Mouse (Mus musculus): ENCODE data around the gene Apoc3.

Gene Apoc3

GRCm38 (mm10) chr9:46235596-46235648 is at the start of gene Apoc3:
TSS of gene Apoc3 (minus strand) at chr9:46235636.
- DNase-seq (ENCODE audit: low read depth) = no peak

- DNase-seq (ENCODE audit: low read depth) = peak; percentile 89
Measured at GRCm38 (mm10) chr9:46282631-46283436, 47.4 kb upstream of the Apoc3 start, which contains the start of gene Bud13. TSS of gene Bud13 (plus strand) at chr9:46283008.

GRCm38 (mm10) chr9:46274494-46274893 is 39.1 kb upstream of the Apoc3 start:
- no peak for DNase-seq (ENCODE audit: low read depth)

DNA sequence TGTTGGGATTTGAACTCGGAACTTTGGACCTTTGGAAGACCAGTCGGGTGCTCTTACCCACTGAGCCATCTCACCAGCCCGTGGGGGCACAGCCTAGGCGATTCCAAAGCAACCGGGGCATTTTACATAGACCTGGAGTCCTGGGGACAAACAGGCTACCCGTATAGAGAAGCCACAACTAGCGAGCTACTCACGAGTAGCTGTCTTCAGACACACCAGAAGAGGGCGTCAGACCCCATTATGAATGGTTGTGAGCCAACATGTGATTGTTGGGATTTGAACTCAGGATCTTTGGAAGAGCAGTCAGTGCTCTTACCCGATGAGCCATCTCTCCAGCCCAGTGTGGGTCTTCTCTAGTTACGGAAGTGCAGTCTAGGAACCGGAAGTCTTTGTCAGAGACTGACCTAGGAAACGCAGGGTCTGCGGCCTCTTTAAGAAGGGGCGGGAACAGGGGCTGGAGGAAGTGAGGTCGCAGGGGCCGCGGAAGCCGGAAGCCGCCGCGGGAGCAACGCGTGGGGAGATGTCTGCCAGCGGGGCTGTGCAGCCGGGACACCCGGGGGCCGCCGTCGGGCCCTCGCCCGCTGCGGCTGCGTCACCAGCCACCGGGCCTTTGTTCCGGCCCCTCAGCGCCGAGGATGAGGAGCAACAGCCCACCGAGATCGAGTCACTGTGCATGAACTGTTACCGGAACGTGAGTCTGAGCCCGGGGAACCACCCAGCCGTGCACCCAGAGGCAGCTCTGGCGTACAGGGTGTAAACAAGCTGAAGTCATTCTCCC is 37.4 kb upstream of the Apoc3 start, which contains the start of gene Zpr1:
Gene Zpr1, plus strand, starts transcription at position 388 of the 778 bp plus-strand sequence.
- DNase-seq (ENCODE audit: low read depth) = peak; percentile 90

- DNase-seq (ENCODE audit: low read depth) = no peak
Measured at GRCm38 (mm10) chr9:46272070-46272469, 36.6 kb upstream of the Apoc3 start.

GRCm38 (mm10) chr9:46270782-46271181 is 35.3 kb upstream of the Apoc3 start:
- DNase-seq (ENCODE audit: low read depth) = no peak

DNA sequence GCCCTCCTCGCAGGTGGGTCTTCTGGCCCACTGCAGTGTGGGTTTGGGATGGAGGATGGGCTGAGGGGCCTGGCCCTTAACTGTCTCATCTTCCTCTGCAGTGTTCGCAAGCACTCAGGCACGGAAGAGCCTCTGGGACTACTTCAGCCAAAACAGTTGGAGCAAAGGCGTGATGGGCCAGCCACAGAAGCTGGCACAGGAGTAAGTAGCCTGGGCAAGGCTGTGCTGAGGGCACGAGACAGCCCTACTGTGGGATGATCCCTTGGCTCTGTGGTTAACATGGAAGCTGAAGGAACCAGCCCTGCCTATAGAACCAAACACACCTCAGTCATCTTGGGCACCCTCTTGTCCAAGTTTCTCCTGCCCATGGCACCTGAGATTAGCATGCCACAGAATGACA is 33.7 kb upstream of the Apoc3 start:
- DNase-seq (ENCODE audit: low read depth) = no peak

DNA sequence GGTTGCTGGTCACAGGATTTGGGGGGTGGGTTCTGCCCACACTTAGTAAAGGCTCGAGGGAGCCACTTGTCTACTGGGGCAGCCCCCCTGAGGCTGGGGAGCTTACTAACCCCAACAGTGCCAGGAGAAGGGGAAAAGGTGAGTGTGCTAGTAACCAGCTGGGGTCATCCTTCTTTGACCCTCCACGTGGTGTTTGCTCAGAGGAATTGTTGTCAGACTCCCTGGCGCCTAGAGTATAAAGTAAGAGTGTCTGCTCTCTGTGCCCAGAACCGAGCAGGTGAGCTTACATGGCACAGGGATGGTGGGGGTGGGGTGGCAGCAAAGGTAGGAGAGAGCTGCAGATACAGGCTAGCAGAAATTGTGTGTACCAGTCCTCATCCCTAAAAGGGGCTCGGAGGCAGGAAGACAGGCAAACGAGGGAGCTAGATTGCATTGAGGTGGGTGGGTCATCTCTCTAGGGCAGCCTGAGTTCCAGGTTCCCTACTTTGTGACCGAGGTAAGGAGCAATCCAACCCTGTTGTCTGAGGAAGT is 33.0 kb upstream of the Apoc3 start, which contains the start of gene Apoa5:
Gene Apoa5, plus strand, starts transcription at position 291 of the 531 bp plus-strand sequence.
- DNase-seq (ENCODE audit: low read depth) = no peak

DNA sequence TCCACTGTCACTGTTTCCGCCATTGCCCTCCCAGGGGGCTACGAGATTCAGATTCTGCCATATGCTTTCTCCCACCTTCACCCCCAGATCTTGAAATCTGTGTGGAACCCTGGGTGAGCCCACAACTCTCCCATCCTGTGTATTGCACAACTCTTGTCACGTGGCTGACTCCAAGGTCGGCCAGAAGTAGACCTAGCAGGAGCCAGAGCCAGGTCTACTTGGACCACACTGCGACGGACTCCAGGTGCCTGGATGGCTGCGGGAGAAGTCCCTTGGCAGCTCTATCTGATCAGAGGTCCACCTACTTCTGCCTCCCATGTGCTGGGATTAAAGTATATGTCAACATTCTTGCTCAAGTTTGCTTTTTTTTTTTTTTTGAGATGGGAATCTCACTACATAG is 25.7 kb upstream of the Apoc3 start:
- DNase-seq (ENCODE audit: low read depth) = no peak

GRCm38 (mm10) chr9:46259111-46259510 is 23.7 kb upstream of the Apoc3 start:
- no peak for DNase-seq (ENCODE audit: low read depth)

- DNase-seq (ENCODE audit: low read depth) = no peak
Measured at GRCm38 (mm10) chr9:46257546-46257945, 22.1 kb upstream of the Apoc3 start.

DNA sequence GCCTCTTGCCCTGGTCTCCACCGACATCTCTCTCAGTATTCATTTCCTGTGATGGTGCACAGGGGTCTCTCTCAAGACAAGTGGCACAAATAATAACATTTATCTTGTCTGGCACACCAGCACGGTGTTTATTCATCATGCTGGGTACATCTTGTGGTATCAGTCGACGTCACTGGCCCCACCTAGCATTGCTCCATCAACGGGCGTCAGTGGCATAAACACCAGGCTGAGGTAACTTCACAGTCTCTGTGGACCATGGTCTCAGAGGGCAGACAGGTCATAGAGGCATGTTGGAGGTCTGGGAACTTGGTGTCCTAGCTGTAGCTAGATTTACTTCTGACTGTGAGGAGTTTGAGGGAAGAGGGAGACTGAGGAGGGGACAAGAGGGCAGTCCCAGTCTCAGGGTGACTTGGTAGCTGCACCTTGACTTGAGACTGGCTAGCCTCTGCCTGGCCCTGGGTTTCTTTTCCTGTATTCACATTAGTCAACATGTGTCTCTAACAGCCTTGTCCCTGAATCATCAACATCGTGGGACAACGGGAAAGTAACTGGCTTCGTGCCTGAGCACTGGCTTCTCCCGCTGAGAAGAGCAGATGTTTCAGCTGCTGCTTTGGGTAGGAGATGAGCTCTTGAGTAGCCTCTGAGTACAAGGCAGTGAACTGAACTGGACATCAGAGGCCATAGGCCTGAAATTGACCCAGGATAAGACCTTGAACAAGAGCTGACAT is 21.4 kb upstream of the Apoc3 start:
- no peak for DNase-seq (ENCODE audit: low read depth)

DNA sequence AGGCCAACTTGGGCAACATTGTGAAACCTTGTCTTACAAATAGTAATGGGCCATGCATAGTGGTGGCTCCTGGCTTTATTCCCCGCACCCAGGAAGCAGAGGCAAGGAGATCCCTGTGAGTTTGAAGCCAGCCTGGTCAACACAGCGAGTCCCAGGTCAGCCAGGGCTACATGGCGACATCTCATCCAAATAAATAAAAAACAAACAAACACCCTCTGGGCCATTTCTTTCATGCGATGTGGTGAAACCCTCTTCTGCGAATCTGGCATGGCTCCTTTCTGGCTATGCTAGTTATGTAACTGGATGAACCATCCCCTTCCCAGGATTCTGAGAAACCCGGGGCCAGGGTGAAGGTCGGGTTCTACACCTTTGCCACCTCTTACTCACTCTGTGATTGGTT is 20.7 kb upstream of the Apoc3 start:
- DNase-seq (ENCODE audit: low read depth) = no peak

GRCm38 (mm10) chr9:46246752-46247324 is 11.4 kb upstream of the Apoc3 start:
- peak; percentile 63 for DNase-seq (ENCODE audit: low read depth)

DNA sequence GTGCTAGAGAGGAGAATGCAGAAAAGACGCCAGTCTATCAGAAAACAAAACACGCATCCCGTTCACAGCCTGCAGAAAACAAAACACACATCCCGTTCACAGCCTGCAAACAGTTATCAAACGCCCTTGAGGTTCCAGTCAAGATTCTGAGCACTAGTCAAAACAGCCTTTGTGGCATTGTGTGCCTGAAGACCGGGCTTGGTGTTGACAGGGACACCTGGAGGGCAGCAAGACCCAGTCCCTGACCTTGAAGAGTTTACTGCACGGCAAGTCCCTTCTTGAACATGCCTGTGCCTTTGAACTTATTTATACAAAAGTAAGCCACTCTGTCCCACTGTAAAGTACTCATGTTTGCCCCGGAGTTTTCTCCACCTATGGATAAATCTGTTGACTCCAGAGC is 8.1 kb upstream of the Apoc3 start:
- DNase-seq (ENCODE audit: low read depth) = no peak

DNA sequence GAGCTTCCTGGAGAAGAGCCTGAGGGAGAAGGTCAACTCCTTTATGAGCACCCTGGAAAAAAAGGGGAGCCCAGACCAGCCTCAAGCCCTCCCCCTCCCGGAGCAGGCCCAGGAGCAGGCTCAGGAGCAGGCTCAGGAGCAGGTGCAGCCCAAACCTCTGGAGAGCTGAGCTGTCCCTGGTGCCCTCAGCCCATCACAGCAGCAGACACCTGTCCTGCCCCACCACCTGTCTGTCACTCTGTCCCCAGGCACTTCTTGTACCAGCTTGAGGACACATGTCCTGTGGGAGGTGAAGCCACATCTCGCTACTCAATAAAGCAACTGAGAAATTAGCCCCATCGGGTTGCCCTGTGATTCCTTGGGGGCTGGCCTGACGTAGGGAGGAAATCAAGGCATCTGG is 7.7 kb upstream of the Apoc3 start:
- DNase-seq (ENCODE audit: low read depth) = no peak

GRCm38 (mm10) chr9:46241818-46242217 is 6.4 kb upstream of the Apoc3 start:
- DNase-seq (ENCODE audit: low read depth) = no peak

DNA sequence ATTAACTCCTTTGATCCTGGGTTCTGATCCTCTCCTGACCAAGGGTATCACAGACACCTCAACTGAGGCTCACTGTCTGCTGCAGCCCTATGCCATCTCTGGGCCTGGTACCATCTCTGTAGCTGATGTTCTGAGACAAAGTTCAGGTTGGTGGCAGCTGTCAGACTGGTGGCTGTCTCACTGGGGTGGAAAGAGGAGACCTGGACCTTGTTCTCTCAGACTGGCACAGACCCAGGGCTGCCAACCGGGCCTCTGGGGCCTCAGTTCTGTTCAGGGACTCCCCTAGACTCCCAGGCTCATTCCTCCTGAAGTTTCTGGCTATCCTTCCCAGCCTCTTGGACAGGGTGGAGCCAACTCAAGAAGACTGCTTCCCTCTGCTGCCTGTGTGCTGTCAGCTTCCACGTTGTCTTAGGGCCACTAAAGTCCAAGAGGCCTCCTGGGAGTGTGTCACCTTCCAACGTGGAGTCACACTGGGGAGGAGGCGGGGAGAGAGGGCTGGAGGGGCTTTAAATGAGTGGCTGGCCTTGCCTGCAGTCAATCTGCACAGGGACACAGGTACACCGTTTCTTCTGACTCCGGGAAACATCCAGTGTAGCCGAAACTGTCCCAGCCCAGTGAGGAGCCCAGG is 5.2 kb upstream of the Apoc3 start, which contains the start of gene Apoa4:
Gene Apoa4, plus strand, starts transcription at position 171 of the 628 bp plus-strand sequence.
- DNase-seq (ENCODE audit: low read depth) = no peak

GRCm38 (mm10) chr9:46238850-46239249 is 3.4 kb upstream of the Apoc3 start:
- no peak for DNase-seq (ENCODE audit: low read depth)

DNA sequence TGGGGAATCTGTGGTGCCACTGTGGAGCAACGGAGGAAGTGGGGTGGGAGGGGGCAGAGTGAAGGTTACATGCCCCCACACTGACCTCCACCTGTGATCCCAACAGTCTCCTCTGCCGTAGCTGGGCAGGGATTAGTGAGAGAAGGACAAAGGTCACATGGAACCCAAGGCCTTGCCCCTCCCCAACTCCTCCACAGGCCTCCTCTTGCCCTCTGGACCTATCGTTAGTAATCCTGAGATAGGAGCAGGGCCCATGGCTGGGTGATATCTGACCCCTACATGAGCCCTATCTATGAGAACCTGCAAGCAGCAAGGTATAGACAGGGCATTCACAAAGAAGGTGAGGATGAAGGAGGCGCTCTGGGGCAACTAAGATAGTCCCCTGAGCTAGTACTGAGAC is 213 bp upstream of the Apoc3 start:
- no peak for DNase-seq (ENCODE audit: low read depth)

DNA sequence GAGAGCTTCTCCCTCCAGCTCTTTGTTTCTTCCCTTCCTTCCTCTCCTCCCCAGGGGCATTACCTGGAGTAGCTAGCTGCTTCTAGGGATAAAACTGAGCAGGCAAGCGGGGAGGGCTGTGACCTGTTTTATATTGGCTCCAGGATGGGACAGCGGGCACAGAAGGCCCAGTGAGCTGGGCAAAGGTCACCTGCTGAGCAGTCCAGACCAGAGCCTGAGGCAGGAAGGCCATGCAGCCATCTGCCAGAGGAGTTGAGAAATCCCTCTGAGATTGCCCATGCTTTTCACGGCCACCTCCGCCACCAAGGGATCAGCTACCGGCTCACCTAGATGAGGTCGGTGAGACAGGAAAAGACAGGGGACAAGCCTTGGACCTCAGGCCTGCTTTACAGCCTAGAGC is 240 bp downstream of the Apoc3 start:
- DNase-seq (ENCODE audit: low read depth) = no peak

DNA sequence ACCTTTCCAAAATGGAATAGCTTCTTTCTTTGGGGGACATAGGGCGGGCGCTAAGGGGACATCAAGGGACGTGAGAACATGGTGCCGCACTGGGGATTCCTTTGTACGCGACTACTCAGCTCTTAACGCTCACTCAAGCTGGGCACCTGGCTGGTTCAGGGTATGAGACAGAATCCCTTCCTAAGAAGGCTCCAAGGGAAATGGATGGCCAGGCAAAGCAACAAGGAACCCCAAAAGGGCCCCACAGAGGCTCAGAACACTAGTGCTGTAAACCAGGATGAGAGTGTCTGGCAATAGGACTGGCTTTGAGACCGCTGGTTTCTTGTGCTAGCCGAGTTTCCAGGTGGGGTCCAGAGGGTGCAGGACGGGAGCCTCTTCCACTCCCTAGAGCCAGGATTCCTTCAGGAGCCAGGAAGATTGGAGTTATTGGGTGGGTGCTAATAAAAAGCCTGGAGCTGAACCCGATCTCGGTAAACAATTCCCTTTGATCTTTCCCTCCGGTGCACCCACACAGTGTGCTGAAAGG is 4.9 kb downstream of the Apoc3 start:
- DNase-seq (ENCODE audit: low read depth) = no peak

All from c-Kit-positive CD71-positive TER-119-negative erythroid progenitor cells, embryonic 14.5 days (primary cell).